Mouse (Mus musculus): Measurements from ENCODE around the gene Ostc. TPM values are rescaled to one million over a fixed set of nuclear protein-coding genes. Genes with fewer than 3 reads are reported as not detected.

The Ostc gene
- 23.5 and 25.4 TPM in 2 replicates for polyA plus RNA-seq (2012; ENCODE audit: insufficient read depth, insufficient read length, missing spikeins)

DNA sequence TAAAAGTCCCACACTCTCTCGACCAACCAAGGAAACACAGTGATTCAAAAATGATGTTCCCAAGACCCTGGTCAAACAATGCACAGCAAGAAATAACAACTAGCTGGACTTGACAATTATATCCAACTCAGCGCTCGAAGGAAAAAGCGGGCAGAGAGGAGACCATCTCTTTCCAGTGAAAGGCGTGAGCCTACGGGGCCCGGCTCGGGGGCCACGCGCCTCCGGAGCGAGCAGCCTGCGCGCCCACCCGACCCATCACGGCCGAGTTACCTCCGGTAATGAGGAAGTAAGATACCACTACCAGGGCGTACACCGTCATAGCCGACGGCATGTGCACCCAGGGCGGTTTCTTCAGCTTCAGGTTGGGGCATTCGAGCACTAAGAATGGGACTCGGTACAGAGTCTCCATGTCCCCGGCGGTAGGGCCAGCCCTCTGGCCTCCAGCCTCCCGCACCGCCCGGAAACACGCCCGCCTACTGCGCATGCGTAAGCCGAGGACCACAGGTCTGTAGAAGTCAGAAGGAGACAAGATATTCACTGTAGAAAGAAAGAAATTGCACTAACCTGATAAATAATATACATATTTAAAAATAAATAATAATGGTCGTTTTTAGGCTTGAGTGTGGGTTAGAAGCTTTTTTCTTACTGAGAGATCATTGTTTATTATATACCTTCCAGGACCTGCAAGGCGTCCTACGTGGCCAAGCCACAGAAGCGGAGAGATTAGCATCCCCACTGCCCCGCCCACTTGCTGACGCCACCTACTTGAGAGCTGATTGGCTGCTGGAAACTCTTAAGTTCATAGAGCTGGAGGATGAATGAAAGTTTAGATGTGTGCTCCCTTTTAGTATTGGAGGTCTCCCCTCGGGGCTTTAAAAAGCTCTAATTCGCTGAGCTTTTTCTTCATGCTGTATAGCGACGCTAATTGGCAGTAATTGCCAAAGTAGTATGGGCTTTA is at the start of gene Ostc:
Gene Ostc (minus strand): TSS at position 478 of the 958 bp plus-strand sequence.
- H3K27ac ChIP-seq (replicated peaks; ENCODE audit: low read depth, low read length): peak within 1 kb of the TSS; percentile 70
- H3K4me3 ChIP-seq (ENCODE audit: insufficient read depth, low read depth, low read length): peak within 1 kb of the TSS; percentile 99
- H3K4me1 ChIP-seq (ENCODE audit: control insufficient read depth, insufficient read depth, insufficient read length, low read length): peaks cover 2% of the 10 kb centered on the region; the same call in 1 of the 2 replicates

DNA sequence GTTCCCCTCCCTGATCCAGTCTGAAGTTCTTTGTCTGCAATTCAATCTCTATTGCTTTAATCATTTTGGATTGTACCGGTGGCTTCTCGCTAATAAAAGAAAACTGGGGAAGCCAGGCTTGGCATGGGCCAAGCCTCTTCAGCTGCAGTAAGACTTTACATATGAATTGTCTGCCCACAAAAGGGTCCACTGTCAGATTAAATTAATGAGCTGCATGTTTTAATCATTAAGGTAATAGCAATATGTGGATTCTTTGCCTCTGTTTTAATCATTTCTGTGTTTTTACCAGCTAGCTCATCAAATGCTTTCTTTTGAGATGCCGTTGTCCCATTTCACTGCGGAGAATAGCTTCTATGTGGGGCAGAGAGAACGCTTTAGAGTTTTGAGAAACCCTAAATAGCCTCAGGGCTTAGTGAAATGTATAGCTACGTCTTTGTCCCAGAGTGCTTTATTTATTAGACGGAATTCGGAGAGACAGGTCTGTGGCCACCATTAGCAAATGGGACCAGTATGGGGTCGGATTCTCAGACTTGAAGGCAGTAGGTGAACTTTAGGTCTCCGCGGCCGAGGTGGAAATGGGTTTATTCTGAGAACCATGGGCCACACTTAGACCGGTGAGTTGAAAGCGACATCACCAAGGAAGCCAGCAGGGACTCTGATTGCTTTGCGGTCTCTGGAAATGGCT is 49.1 kb upstream of the Ostc start:
- Histone ChIP-seq H3K27ac (replicated peaks; ENCODE audit: low read depth, low read length) (no peak overlapping the region), H3K4me3 (ENCODE audit: insufficient read depth, low read depth, low read length) (no peak overlapping the region), H3K4me1 (ENCODE audit: control insufficient read depth, insufficient read depth, insufficient read length, low read length) (no peaks in the 10 kb centered on the region)

DNA sequence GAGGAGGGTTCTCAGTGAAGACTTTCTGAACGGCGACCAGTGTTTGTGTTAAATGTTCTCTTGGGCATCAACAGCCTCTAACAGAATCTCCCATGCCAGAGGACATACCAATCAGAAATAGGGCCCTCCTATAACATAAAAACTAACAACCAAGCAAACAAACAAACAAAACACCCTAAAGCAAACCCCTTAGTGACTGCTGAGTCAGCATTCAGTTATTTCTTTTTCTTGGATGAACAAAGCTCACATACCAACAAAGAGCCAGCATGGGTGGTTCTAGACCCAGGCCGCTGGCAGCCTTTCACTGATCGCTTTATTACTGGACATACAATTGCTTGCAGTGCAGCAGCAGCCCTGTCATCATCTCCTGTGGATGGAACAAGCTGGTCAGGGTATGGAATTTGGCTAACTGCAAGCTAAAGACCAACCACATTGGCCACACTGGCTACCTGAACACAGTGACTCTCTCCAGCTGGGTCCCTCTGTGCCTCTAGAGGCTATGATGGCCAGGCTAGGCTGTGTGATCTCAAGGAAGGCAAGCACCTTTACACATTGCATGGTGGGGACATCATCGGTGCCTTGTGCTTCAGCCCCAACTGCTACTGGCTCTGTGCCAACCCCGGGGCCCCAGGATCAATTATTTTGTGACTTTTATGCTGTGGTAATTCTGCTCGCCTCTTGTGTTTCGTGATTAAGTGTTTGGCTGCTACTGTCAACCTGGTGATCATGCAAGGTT is 48.0 kb upstream of the Ostc start:
- Histone ChIP-seq H3K4me1 (ENCODE audit: control insufficient read depth, insufficient read depth, insufficient read length, low read length) (no peaks in the 10 kb centered on the region), H3K27ac (replicated peaks; ENCODE audit: low read depth, low read length) (no peak overlapping the region), H3K4me3 (ENCODE audit: insufficient read depth, low read depth, low read length) (no peak overlapping the region)

- H3K27ac ChIP-seq (replicated peaks; ENCODE audit: low read depth, low read length): no peak overlapping the region
- H3K4me3 ChIP-seq (ENCODE audit: insufficient read depth, low read depth, low read length): no peak overlapping the region
- no peaks in the 10 kb centered on the region for H3K4me1 ChIP-seq (ENCODE audit: control insufficient read depth, insufficient read depth, insufficient read length, low read length)
Measured at GRCm38 (mm10) chr3:130749206-130749605, 40.0 kb upstream of the Ostc start.

GRCm38 (mm10) chr3:130746673-130747619 is 37.7 kb upstream of the Ostc start:
- Histone ChIP-seq H3K4me3 (ENCODE audit: insufficient read depth, low read depth, low read length) (no peak overlapping the region), H3K4me1 (ENCODE audit: control insufficient read depth, insufficient read depth, insufficient read length, low read length) (no peaks in the 10 kb centered on the region), H3K27ac (replicated peaks; ENCODE audit: low read depth, low read length) (no peak overlapping the region)

GRCm38 (mm10) chr3:130737652-130738361 is 28.6 kb upstream of the Ostc start:
- Histone ChIP-seq H3K4me1 (ENCODE audit: control insufficient read depth, insufficient read depth, insufficient read length, low read length) (no peaks in the 10 kb centered on the region), H3K4me3 (ENCODE audit: insufficient read depth, low read depth, low read length) (no peak overlapping the region), H3K27ac (replicated peaks; ENCODE audit: low read depth, low read length) (no peak overlapping the region)

GRCm38 (mm10) chr3:130736758-130737157 is 27.5 kb upstream of the Ostc start:
- Histone ChIP-seq H3K27ac (replicated peaks; ENCODE audit: low read depth, low read length) (no peak overlapping the region), H3K4me3 (ENCODE audit: insufficient read depth, low read depth, low read length) (no peak overlapping the region), H3K4me1 (ENCODE audit: control insufficient read depth, insufficient read depth, insufficient read length, low read length) (no peaks in the 10 kb centered on the region)

DNA sequence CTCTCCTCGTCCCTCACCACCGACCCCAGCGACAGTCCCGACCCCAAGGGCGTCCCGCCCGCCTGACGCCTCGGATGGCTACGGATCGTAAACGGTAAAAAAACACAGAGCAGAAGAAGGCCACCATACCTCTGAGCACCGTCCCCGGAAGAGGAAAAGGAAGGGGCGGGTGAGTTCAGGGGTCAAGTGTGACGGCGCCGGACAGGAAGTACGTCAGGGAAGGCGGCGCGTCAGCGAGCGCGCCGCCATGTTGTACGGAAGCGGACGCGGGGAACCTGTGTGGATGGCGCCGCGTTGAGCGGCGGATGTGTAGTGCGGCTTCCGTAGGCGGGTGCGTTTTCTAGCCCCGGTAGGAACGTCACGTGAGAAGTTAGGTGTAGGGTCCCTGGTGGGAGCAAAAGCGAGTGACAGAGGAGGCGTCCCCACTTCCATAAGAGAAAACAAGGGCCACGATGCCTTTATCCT is 21.0 kb upstream of the Ostc start, which contains the start of gene Rpl34:
Gene Rpl34 (minus strand): TSS at position 210 of the 465 bp plus-strand sequence.
- H3K27ac ChIP-seq (replicated peaks; ENCODE audit: low read depth, low read length): peak within 1 kb of the TSS; percentile 68
- H3K4me1 ChIP-seq (ENCODE audit: control insufficient read depth, insufficient read depth, insufficient read length, low read length): no peaks in the 10 kb centered on the region
- peak within 1 kb of the TSS; percentile 89 for H3K4me3 ChIP-seq (ENCODE audit: insufficient read depth, low read depth, low read length)

GRCm38 (mm10) chr3:130729472-130730188 is 20.4 kb upstream of the Ostc start:
- Histone ChIP-seq H3K4me3 (ENCODE audit: insufficient read depth, low read depth, low read length) (peak overlapping the region; percentile 89), H3K4me1 (ENCODE audit: control insufficient read depth, insufficient read depth, insufficient read length, low read length) (no peaks in the 10 kb centered on the region), H3K27ac (replicated peaks; ENCODE audit: low read depth, low read length) (peak overlapping the region; percentile 49)

- no peak overlapping the region for H3K4me3 ChIP-seq (ENCODE audit: insufficient read depth, low read depth, low read length)
Measured at GRCm38 (mm10) chr3:130727676-130728075, 18.4 kb upstream of the Ostc start.

GRCm38 (mm10) chr3:130727036-130727435 is 17.8 kb upstream of the Ostc start:
- Histone ChIP-seq H3K27ac (replicated peaks; ENCODE audit: low read depth, low read length) (no peak overlapping the region), H3K4me3 (ENCODE audit: insufficient read depth, low read depth, low read length) (no peak overlapping the region), H3K4me1 (ENCODE audit: control insufficient read depth, insufficient read depth, insufficient read length, low read length) (no peaks in the 10 kb centered on the region)

More at GRCm38 (mm10) chr3:130727676-130728075, 18.4 kb upstream of the Ostc start:
- Histone ChIP-seq H3K4me1 (ENCODE audit: control insufficient read depth, insufficient read depth, insufficient read length, low read length) (no peaks in the 10 kb centered on the region), H3K27ac (replicated peaks; ENCODE audit: low read depth, low read length) (no peak overlapping the region)

DNA sequence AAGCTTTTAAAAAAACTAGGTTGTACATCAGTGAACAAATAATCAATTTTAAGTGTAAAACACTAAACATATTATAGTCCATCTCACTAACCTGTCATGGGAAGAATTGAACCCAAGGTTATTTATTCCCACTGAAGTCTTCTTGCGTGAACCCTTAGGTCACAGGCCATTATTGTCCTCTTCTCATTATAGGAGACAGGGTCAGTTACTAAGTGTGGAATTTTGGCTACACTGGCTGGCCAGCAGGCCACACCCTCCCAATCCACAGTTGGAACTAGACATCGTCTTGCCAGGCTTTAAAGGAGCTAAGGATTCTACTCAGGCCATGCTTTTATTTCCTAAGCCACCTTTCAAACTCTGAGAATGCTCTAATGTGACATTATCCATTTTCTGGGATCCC is 16.5 kb upstream of the Ostc start:
- H3K4me3 ChIP-seq (ENCODE audit: insufficient read depth, low read depth, low read length): no peak overlapping the region
- no peaks in the 10 kb centered on the region for H3K4me1 ChIP-seq (ENCODE audit: control insufficient read depth, insufficient read depth, insufficient read length, low read length)
- no peak overlapping the region for H3K27ac ChIP-seq (replicated peaks; ENCODE audit: low read depth, low read length)

All from brown adipose tissue, adult 24 weeks (tissue).